Mouse (Mus musculus): ENCODE results near the gene Ank2. TPM values are rescaled to one million over a fixed set of nuclear protein-coding genes. Genes with fewer than 3 reads are reported as not detected.
A peak's percentile ranks its signal among the peaks of the same experiment; 100 is the strongest.

The Ank2 gene
- polyA plus RNA-seq, 1 experiment from 2014 or later = 4.9 TPM

- Histone ChIP-seq H3K4me1 (replicated peaks) (no peaks in the 10 kb centered on the region), H3K9ac (no peak overlapping the region), H3K4me3 (replicated peaks) (no peak overlapping the region), H3K27ac (no peak overlapping the region), H3K9me3 (replicated peaks) (no peaks in the 10 kb centered on the region), H3K36me3 (no peaks in the 10 kb centered on the region), H3K4me2 (no peak overlapping the region), H3K27me3 (no peaks in the 10 kb centered on the region)
- no peak for ATAC-seq (ENCODE audit: low read depth)
- 40% methylated on average over 1 of the region's 1 CpGs for WGBS (ENCODE audit: insufficient replicate concordance)
- no peak for DNase-seq
Observed at GRCm38 (mm10) chr3:127129750-127130149, 369.4 kb downstream of the Ank2 start.

- Histone ChIP-seq H3K27ac (no peak overlapping the region), H3K9me3 (replicated peaks) (no peaks in the 10 kb centered on the region), H3K4me3 (replicated peaks) (no peak overlapping the region), H3K9ac (no peak overlapping the region), H3K4me2 (no peak overlapping the region), H3K4me1 (replicated peaks) (no peaks in the 10 kb centered on the region), H3K36me3 (no peaks in the 10 kb centered on the region), H3K27me3 (no peaks in the 10 kb centered on the region)
- ATAC-seq (ENCODE audit: low read depth) = no peak
- no peak for DNase-seq
- WGBS (ENCODE audit: insufficient replicate concordance) = 41% methylated on average over 1 of the region's 1 CpGs
Observed at GRCm38 (mm10) chr3:127127611-127128010, 371.5 kb downstream of the Ank2 start.

GRCm38 (mm10) chr3:127126220-127126619, 372.9 kb downstream of the Ank2 start:
- Histone ChIP-seq H3K36me3 (no peaks in the 10 kb centered on the region), H3K9ac (no peak overlapping the region), H3K27ac (no peak overlapping the region), H3K4me1 (replicated peaks) (no peaks in the 10 kb centered on the region), H3K4me3 (replicated peaks) (no peak overlapping the region), H3K9me3 (replicated peaks) (no peaks in the 10 kb centered on the region), H3K27me3 (no peaks in the 10 kb centered on the region), H3K4me2 (no peak overlapping the region)
- DNase-seq (no peak), ATAC-seq (ENCODE audit: low read depth) (no peak)
- 46% methylated on average over 3 of the region's 3 CpGs for WGBS (ENCODE audit: insufficient replicate concordance)

GRCm38 (mm10) chr3:127124375-127124993, 374.7 kb downstream of the Ank2 start:
- no peaks in the 10 kb centered on the region for H3K4me1 ChIP-seq (replicated peaks)
- peak overlapping the region; percentile 69 for H3K27ac ChIP-seq
- H3K36me3 ChIP-seq = no peaks in the 10 kb centered on the region
- H3K4me2 ChIP-seq = peak overlapping the region; percentile 37
- no peaks in the 10 kb centered on the region for H3K27me3 ChIP-seq
- WGBS (ENCODE audit: insufficient replicate concordance) = 68% methylated on average over 10 of the region's 10 CpGs
- no peak for DNase-seq
- ATAC-seq (ENCODE audit: low read depth) = peak; percentile 59
- no peak overlapping the region for H3K9ac ChIP-seq
- no peak overlapping the region for H3K4me3 ChIP-seq (replicated peaks)
- no peaks in the 10 kb centered on the region for H3K9me3 ChIP-seq (replicated peaks)

DNA sequence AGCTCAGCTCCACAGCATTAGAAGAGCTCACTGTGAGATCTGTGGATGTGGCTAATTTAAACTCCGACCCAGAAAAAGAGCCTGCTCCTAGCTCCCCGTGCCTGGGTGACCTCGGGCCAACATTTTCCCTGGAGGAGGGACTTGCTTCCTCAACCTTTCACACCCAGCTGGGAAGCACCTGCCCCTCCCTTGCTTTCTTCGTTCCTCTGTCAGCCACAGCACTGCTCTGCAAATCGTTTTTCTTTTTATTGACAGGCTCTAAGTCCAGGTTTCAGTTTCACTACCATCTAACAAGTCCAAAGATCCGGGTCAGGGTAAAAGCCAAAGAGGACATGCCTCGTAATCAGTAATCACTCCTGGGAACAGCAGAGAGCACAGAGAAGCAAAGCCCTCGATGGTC, 375.8 kb downstream of the Ank2 start:
- H3K36me3 ChIP-seq = no peaks in the 10 kb centered on the region
- no peaks in the 10 kb centered on the region for H3K27me3 ChIP-seq
- H3K4me3 ChIP-seq (replicated peaks) = 0 out of 2 replicates have a peak overlapping the region, but pooled peaks have one; percentile 1
- 39% methylated on average over 8 of the region's 8 CpGs for WGBS (ENCODE audit: insufficient replicate concordance)
- no peak overlapping the region for H3K9ac ChIP-seq
- peak overlapping the region; percentile 37; the same call in 1 of the 2 replicates for H3K4me2 ChIP-seq
- H3K9me3 ChIP-seq (replicated peaks) = no peaks in the 10 kb centered on the region
- no peak for DNase-seq
- H3K27ac ChIP-seq = peak overlapping the region; percentile 54
- peak; percentile 66 for ATAC-seq (ENCODE audit: low read depth)
- no peaks in the 10 kb centered on the region for H3K4me1 ChIP-seq (replicated peaks)

DNA sequence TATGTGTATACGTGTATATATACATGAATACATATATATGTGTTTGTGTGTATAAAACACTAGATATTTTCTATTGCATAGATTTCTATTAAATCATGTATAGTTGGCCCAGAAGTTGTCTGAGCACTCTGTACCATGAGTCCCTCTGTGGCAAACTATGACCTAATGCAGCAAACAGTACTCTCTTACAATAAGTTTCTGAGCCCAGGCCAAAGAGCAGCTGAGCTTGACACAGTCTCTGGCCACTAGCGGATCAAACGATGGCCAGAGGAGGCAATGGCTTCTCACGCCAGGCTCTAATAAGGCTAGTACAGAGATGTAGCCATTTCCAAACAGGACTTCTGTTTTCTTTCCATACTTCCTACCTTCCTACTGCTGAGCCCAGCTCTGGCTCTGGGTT, 380.4 kb downstream of the Ank2 start:
- H3K36me3 ChIP-seq = no peaks in the 10 kb centered on the region
- H3K4me2 ChIP-seq = no peak overlapping the region
- peak; percentile 40; the same call in 1 of the 2 replicates for ATAC-seq (ENCODE audit: low read depth)
- no peaks in the 10 kb centered on the region for H3K27me3 ChIP-seq
- no peak overlapping the region for H3K27ac ChIP-seq
- H3K4me3 ChIP-seq (replicated peaks) = no peak overlapping the region
- no peaks in the 10 kb centered on the region for H3K4me1 ChIP-seq (replicated peaks)
- no peak for DNase-seq
- WGBS (ENCODE audit: insufficient replicate concordance) = 64% methylated on average over 4 of the region's 4 CpGs
- no peaks in the 10 kb centered on the region for H3K9me3 ChIP-seq (replicated peaks)
- no peak overlapping the region for H3K9ac ChIP-seq

DNA sequence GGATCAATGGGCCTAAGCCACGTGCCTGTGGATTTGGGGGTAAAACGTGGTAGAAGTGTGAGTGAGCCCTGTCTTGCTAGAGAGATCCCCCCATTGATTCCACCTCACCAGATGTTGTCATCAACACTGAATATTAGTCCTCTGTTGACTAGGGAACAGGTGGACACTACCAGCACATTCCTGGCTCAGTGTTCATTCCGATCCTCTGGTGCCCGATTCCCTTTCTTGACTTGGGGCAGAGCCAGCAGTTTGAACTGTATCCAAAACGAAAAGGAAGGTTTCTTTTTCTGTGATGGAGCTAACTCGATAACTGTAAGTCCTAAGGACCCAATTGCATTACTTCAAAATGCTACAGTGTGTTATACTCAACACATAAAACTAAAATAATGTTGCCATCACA, 382.9 kb downstream of the Ank2 start:
- DNase-seq = no peak
- 56% methylated on average over 6 of the region's 6 CpGs for WGBS (ENCODE audit: insufficient replicate concordance)
- ATAC-seq (ENCODE audit: low read depth) = no peak

GRCm38 (mm10) chr3:127113238-127113637, 385.9 kb downstream of the Ank2 start:
- Histone ChIP-seq H3K4me2 (no peak overlapping the region), H3K4me1 (replicated peaks) (no peaks in the 10 kb centered on the region), H3K4me3 (replicated peaks) (no peak overlapping the region), H3K9ac (no peak overlapping the region), H3K9me3 (replicated peaks) (no peaks in the 10 kb centered on the region), H3K27me3 (no peaks in the 10 kb centered on the region), H3K36me3 (no peaks in the 10 kb centered on the region), H3K27ac (no peak overlapping the region)
- no peak for ATAC-seq (ENCODE audit: low read depth)
- 61% methylated on average over 7 of the region's 7 CpGs for WGBS (ENCODE audit: insufficient replicate concordance)
- no peak for DNase-seq

More for the DNA sequence above, 382.9 kb downstream of the Ank2 start:
- Histone ChIP-seq H3K4me2 (no peak overlapping the region), H3K4me3 (replicated peaks) (no peak overlapping the region), H3K4me1 (replicated peaks) (no peaks in the 10 kb centered on the region), H3K36me3 (no peaks in the 10 kb centered on the region), H3K9me3 (replicated peaks) (no peaks in the 10 kb centered on the region), H3K27ac (no peak overlapping the region), H3K27me3 (no peaks in the 10 kb centered on the region), H3K9ac (no peak overlapping the region)

DNA sequence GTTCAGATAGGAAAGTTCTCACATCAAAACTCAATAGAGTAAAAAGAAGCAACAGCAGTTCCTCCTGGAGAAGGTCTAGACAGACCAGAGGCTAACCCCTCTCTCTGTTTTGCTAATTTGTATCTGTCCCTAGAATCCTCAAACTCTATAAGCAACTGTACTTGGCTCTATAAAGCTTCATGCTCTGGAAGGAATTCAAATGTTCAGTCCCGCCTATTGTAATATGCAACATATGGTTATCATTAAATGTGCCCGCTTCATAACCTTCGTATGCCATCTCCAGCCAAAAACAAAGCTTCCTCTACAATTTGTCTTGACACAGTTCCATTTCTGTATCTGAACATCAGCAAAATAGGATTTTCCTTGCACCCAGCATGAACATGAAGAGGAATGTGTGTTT, 389.7 kb downstream of the Ank2 start:
- no peak overlapping the region for H3K4me3 ChIP-seq (replicated peaks)
- H3K27me3 ChIP-seq = no peaks in the 10 kb centered on the region
- no peak overlapping the region for H3K27ac ChIP-seq
- H3K4me2 ChIP-seq = no peak overlapping the region
- H3K9me3 ChIP-seq (replicated peaks) = no peaks in the 10 kb centered on the region
- ATAC-seq (ENCODE audit: low read depth) (no peak), DNase-seq (no peak)
- H3K4me1 ChIP-seq (replicated peaks) = no peaks in the 10 kb centered on the region
- H3K9ac ChIP-seq = no peak overlapping the region
- WGBS (ENCODE audit: insufficient replicate concordance) = 78% methylated on average over 3 of the region's 3 CpGs
- H3K36me3 ChIP-seq = no peaks in the 10 kb centered on the region

DNA sequence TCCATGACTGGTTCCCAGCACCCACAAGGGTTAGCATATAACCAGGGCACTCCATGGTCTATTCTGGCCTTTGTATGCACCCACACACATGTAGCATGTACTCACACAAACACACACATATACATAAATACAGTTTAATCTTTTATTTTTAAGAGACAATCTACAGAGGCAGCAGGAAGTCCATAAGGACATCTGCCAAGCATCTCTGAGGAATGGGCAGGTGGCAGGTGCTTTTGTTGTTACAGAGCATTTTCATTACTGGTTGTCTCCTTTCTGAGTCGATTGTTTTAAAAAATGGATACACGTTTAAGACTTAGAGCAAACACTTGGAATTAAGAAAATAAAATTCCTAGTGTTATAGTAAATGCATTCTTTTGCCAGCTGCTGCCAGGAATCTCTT, 390.7 kb downstream of the Ank2 start:
- DNase-seq (no peak), ATAC-seq (ENCODE audit: low read depth) (no peak)
- Histone ChIP-seq H3K4me3 (replicated peaks) (no peak overlapping the region), H3K9ac (no peak overlapping the region), H3K27me3 (no peaks in the 10 kb centered on the region), H3K4me1 (replicated peaks) (no peaks in the 10 kb centered on the region), H3K36me3 (no peaks in the 10 kb centered on the region), H3K4me2 (no peak overlapping the region), H3K27ac (no peak overlapping the region), H3K9me3 (replicated peaks) (no peaks in the 10 kb centered on the region)
- 64% methylated on average over 2 of the region's 2 CpGs for WGBS (ENCODE audit: insufficient replicate concordance)

DNA sequence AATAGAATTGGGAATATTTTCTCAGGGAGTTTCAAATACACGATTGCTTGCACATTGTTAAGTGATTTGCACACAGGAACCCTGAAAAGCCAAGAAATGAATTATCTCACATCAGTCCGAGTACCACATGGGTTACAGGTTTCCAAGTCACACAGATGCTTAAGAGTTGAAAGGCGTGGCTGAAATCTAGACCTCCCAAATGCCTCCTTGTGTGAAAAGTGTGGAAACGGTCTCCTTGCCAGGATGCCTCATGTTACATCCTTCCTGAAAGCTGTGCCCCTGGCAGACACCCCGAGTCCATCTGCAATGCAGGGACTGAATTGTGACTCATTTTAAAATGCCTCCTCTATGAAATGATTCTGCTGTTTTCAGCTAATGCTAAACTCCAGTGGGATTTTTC, 391.9 kb downstream of the Ank2 start:
- no peak overlapping the region for H3K9ac ChIP-seq
- H3K4me1 ChIP-seq (replicated peaks) = no peaks in the 10 kb centered on the region
- H3K4me2 ChIP-seq = no peak overlapping the region
- H3K27ac ChIP-seq = no peak overlapping the region
- no peaks in the 10 kb centered on the region for H3K36me3 ChIP-seq
- WGBS (ENCODE audit: insufficient replicate concordance) = 51% methylated on average over 5 of the region's 5 CpGs
- H3K27me3 ChIP-seq = no peaks in the 10 kb centered on the region
- no peak for DNase-seq
- H3K4me3 ChIP-seq (replicated peaks) = no peak overlapping the region
- H3K9me3 ChIP-seq (replicated peaks) = no peaks in the 10 kb centered on the region
- no peak for ATAC-seq (ENCODE audit: low read depth)

DNA sequence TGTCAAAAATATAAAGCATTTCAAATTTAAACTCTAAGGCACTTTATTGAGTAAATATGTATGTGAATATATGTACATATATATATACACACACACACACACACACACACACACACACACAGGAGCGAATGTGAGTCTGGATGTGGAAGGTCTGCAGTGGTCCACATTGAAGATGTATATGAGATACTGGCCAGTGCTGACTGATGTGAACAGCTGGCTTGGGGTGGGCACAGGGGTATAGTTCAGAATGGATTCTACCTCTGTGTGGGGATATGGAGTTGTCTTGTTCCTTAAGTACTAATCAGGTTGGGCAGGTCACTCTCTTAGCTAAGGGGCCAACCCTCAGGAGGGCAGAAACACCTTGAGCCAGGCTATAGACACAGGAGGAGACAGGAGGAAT, 397.8 kb downstream of the Ank2 start:
- Histone ChIP-seq H3K4me3 (replicated peaks) (no peak overlapping the region), H3K27me3 (no peaks in the 10 kb centered on the region), H3K27ac (no peak overlapping the region), H3K9ac (no peak overlapping the region), H3K9me3 (replicated peaks) (0 out of 2 replicates have a peak, but pooled peaks cover 3% of the 10 kb centered on the region), H3K4me2 (no peak overlapping the region), H3K36me3 (no peaks in the 10 kb centered on the region), H3K4me1 (replicated peaks) (no peaks in the 10 kb centered on the region)
- ATAC-seq (ENCODE audit: low read depth) (no peak), DNase-seq (no peak)
- 82% methylated on average over 1 of the region's 1 CpGs for WGBS (ENCODE audit: insufficient replicate concordance)

All from liver, embryonic 13.5 days (tissue).